Mouse (Mus musculus): ENCODE results near the gene Pgghg.
"Not testable (repeated sequence)": the region's sequence is repeated elsewhere in the genome, so short reads cannot be mapped to it uniquely, and the experiment has no call there.

Gene Pgghg

GRCm38 (mm10) chr7:140954733-140955071 is 13.5 kb downstream of the Pgghg start:
- no peak for DNase-seq (ENCODE audit: extremely low spot score, low read depth, low spot score)

GRCm38 (mm10) chr7:140955342-140955741 is 14.2 kb downstream of the Pgghg start:
- no peak for DNase-seq (ENCODE audit: extremely low spot score, low read depth, low spot score)

GRCm38 (mm10) chr7:140955758-140956555 is 14.8 kb downstream of the Pgghg start, which contains the start of the genes Gm45717 and Ifitm2:
Gm45717 (minus strand) TSS chr7:140955937.
Ifitm2 (minus strand) TSS chr7:140955987.
- peak; percentile 77 for DNase-seq (ENCODE audit: extremely low spot score, low read depth, low spot score)

- no peak for DNase-seq (ENCODE audit: extremely low spot score, low read depth, low spot score)
These were observed 15.3 kb downstream of the Pgghg start for GRCm38 (mm10) chr7:140956556-140956869.

- no peak for DNase-seq (ENCODE audit: extremely low spot score, low read depth, low spot score)
These were observed 18.1 kb downstream of the Pgghg start for GRCm38 (mm10) chr7:140959181-140959901.

GRCm38 (mm10) chr7:140960026-140960425 is 18.8 kb downstream of the Pgghg start:
- DNase-seq (ENCODE audit: extremely low spot score, low read depth, low spot score), result no peak

GRCm38 (mm10) chr7:140961416-140961815 is 20.2 kb downstream of the Pgghg start:
- DNase-seq (ENCODE audit: extremely low spot score, low read depth, low spot score), result no peak

- no peak for DNase-seq (ENCODE audit: extremely low spot score, low read depth, low spot score)
These were observed 21.5 kb downstream of the Pgghg start for GRCm38 (mm10) chr7:140962733-140963132.

GRCm38 (mm10) chr7:140966921-140967320 is 25.7 kb downstream of the Pgghg start, which contains the start of gene Ifitm1:
Ifitm1 (plus strand) TSS chr7:140967221.
- no peak for DNase-seq (ENCODE audit: extremely low spot score, low read depth, low spot score)

GRCm38 (mm10) chr7:140967862-140968591 is 26.8 kb downstream of the Pgghg start:
- DNase-seq (ENCODE audit: extremely low spot score, low read depth, low spot score), result no peak

- not testable (repeated sequence) for DNase-seq (ENCODE audit: extremely low spot score, low read depth, low spot score)
These were observed 27.5 kb downstream of the Pgghg start for GRCm38 (mm10) chr7:140968710-140969109.

GRCm38 (mm10) chr7:140970931-140971330 is 29.7 kb downstream of the Pgghg start:
- no peak for DNase-seq (ENCODE audit: extremely low spot score, low read depth, low spot score)

- DNase-seq (ENCODE audit: extremely low spot score, low read depth, low spot score), result no peak
These were observed 30.4 kb downstream of the Pgghg start for GRCm38 (mm10) chr7:140971479-140972171.

- DNase-seq (ENCODE audit: extremely low spot score, low read depth, low spot score), result no peak
These were observed 32.4 kb downstream of the Pgghg start for GRCm38 (mm10) chr7:140973396-140974165.

GRCm38 (mm10) chr7:140974940-140975339 is 33.7 kb downstream of the Pgghg start:
- DNase-seq (ENCODE audit: extremely low spot score, low read depth, low spot score), result no peak

- DNase-seq (ENCODE audit: extremely low spot score, low read depth, low spot score), result no peak
These were observed 34.3 kb downstream of the Pgghg start for GRCm38 (mm10) chr7:140975465-140975864.

GRCm38 (mm10) chr7:140976720-140977119 is 35.5 kb downstream of the Pgghg start:
- DNase-seq (ENCODE audit: extremely low spot score, low read depth, low spot score), result not testable (repeated sequence)

GRCm38 (mm10) chr7:140981704-140982103 is 40.5 kb downstream of the Pgghg start:
- DNase-seq (ENCODE audit: extremely low spot score, low read depth, low spot score), result no peak

- DNase-seq (ENCODE audit: extremely low spot score, low read depth, low spot score), result no peak
These were observed 41.8 kb downstream of the Pgghg start for GRCm38 (mm10) chr7:140982971-140983370.
